Mouse (Mus musculus): Measurements from ENCODE around the gene Rasl11b. TPM values are rescaled to one million over a fixed set of nuclear protein-coding genes. Genes with fewer than 3 reads are reported as not detected.

Rasl11b gene
- total RNA-seq (2021): 10 to 100 TPM; 64.9 to 77.2 TPM

- DNase-seq (ENCODE audit: extremely low spot score in 1 of 2, low spot score in 1 of 2): peak; percentile 91 to 92
These were observed at the start of gene Rasl11b for GRCm38 (mm10) chr5:74194841-74195613. Rasl11b (plus strand) TSS chr5:74195286.

GRCm38 (mm10) chr5:74147631-74148030, 47.5 kb upstream of the Rasl11b start:
- no peak for DNase-seq (ENCODE audit: extremely low spot score in 1 of 2, low spot score in 1 of 2)

GRCm38 (mm10) chr5:74149975-74150374, 45.1 kb upstream of the Rasl11b start:
- DNase-seq (ENCODE audit: extremely low spot score in 1 of 2, low spot score in 1 of 2): no peak

- no peak for DNase-seq (ENCODE audit: extremely low spot score in 1 of 2, low spot score in 1 of 2)
These were observed 43.3 kb upstream of the Rasl11b start for GRCm38 (mm10) chr5:74151774-74152173.

DNA sequence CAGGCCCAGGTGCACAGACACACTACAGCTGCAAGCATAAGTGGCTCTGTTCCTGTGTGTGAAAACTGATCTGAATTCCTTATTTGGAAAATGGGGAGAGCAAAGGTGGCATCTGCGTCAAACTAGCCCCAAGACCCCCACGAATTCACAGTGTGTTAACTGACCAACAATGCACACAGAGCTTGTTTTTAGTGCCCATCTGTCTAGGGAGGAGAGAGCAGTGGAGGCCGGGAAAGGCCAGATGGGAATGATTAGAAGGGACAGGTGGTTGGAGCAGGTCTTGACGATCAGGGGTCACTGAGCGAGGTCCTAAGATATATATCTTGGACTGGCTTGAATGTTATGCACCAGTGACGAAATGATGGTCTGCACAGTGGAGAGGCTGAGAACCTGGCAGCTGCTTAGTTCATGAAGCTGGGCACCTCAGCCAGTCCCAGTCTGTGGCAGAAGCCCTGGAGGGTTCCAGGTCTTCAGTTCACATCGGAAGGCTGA, 39.2 kb upstream of the Rasl11b start:
- no peak for DNase-seq (ENCODE audit: extremely low spot score in 1 of 2, low spot score in 1 of 2)

GRCm38 (mm10) chr5:74158929-74159632, 36.0 kb upstream of the Rasl11b start:
- no peak for DNase-seq (ENCODE audit: extremely low spot score in 1 of 2, low spot score in 1 of 2)

DNA sequence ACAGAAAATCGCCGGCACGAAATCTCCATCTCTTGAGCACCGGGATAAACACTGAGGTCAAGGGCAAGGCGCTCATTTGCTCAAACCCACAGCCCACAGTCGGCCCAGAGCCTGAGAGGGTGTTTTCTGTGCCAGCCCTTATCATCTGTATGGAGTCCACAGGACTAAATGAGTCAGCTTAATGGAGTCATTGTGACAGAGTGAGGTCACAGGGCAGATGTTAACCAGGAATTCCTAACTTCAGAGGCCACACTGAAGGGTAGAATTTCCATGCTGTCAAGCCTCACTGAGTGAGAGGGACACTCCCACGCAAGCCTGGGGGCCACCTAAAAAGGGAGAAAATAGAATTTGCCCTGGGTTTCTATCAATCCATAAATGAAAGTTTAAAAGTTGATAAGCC, 35.2 kb upstream of the Rasl11b start:
- no peak for DNase-seq (ENCODE audit: extremely low spot score in 1 of 2, low spot score in 1 of 2)

DNA sequence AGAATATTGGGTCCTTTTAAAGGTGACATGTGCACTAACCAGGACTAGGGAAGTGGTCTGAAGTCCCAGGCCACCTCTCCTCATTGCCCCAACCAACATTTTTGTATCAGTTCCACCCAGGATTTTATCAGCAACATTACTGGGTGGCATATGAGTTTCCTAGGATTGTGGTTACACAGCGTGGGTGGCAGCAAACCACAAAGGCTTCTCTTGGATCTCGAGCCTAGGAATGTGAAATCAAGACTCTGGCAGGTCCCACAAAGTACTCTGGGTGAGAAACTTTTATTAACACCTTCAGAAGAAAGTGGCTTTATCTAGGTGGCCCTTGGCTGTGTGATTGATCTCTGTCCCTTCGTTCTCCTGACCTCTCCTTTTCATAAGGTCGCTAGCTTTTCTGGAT, 34.7 kb upstream of the Rasl11b start:
- no peak for DNase-seq (ENCODE audit: extremely low spot score in 1 of 2, low spot score in 1 of 2)

GRCm38 (mm10) chr5:74161297-74161926, 33.7 kb upstream of the Rasl11b start:
- DNase-seq (ENCODE audit: extremely low spot score in 1 of 2, low spot score in 1 of 2): no peak

GRCm38 (mm10) chr5:74162013-74162412, 33.1 kb upstream of the Rasl11b start:
- no peak for DNase-seq (ENCODE audit: extremely low spot score in 1 of 2, low spot score in 1 of 2)

- DNase-seq (ENCODE audit: extremely low spot score in 1 of 2, low spot score in 1 of 2): no peak
These were observed 31.9 kb upstream of the Rasl11b start for GRCm38 (mm10) chr5:74163141-74163540.

- DNase-seq (ENCODE audit: extremely low spot score in 1 of 2, low spot score in 1 of 2): no peak
These were observed 30.5 kb upstream of the Rasl11b start for GRCm38 (mm10) chr5:74164547-74164946.

- no peak for DNase-seq (ENCODE audit: extremely low spot score in 1 of 2, low spot score in 1 of 2)
These were observed 28.4 kb upstream of the Rasl11b start for GRCm38 (mm10) chr5:74166642-74167041.

- DNase-seq (ENCODE audit: extremely low spot score in 1 of 2, low spot score in 1 of 2): no peak
These were observed 27.0 kb upstream of the Rasl11b start for GRCm38 (mm10) chr5:74168085-74168484.

DNA sequence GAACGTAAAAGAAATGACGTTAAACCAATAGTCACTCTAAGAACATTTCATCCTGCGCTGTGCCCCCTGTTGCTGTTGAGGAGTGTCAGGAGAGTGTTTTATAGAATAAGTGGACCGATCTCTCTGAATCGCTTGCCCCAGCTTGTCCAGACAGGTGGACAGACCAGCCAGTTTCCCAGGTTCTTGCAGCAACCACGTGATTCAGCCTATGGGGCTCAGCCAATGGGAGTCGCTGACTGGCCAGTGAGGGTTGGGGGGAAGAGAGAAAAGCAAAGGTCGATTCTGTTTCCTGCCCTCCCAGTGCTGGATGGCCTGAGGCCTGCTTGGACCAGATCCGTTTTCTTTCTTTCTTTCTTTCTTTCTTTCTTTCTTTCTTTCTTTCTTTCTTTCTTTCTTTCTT, 23.3 kb upstream of the Rasl11b start:
- DNase-seq (ENCODE audit: extremely low spot score in 1 of 2, low spot score in 1 of 2): no peak

- no peak for DNase-seq (ENCODE audit: extremely low spot score in 1 of 2, low spot score in 1 of 2)
These were observed 22.9 kb upstream of the Rasl11b start for GRCm38 (mm10) chr5:74172208-74172607.

- no peak for DNase-seq (ENCODE audit: extremely low spot score in 1 of 2, low spot score in 1 of 2)
These were observed 21.8 kb upstream of the Rasl11b start for GRCm38 (mm10) chr5:74173162-74173844.

DNA sequence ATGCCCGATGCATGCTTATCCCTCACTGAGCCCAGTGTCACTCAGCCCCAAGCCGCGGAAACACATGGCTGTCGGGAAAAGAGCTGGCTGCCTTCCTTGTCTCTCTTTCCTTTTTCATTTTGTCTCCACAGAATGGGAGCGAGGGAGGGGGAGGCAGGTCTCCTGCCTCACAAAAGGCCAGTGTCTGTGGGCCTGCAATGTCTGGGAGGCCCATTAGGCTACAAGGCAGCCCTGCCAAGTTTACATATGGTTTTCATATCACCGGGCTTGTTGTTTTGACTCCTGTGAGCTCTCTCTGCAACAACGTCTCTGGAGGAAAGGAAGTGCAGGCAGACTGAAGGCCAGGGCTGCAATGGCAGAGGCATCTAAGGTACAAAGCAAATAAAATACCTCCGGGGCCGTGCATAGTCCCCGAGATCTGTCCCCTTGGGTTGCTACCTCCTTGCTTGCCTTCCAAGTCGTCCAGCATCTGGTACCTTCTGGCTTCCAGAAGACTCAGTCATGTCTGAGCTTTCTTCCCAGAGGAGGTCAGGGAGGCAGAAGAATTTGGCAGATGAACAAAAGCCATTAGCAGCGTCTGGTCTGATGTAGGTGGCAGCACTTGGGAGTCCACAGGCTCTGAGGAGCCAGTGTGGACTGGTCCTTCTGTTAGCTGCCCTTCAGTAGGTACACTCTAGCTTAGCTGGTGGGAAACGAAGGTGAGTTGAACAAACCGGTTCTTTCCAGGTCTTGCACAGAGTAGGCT, 19.4 kb upstream of the Rasl11b start:
- DNase-seq (ENCODE audit: extremely low spot score in 1 of 2, low spot score in 1 of 2): no peak

DNA sequence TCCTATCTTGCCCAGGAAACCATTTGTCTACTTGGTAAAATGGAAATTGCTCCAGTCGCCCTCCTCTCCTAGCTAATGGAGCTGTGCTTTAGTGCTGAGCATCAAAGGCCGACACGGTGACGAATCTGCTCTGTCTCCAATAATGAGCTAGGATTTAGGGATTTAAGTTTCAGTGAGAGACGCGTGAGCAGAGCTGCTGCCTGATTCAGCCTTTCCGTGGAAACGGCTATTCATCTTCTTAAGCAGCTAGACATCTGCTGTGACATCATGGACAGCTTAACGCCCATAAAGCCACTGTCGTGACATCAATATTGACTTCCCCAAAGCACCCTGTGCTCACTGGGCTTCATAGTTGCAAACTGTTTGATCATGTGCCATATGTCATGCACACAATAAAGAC, 14.9 kb upstream of the Rasl11b start:
- DNase-seq (ENCODE audit: extremely low spot score in 1 of 2, low spot score in 1 of 2): no peak

GRCm38 (mm10) chr5:74183118-74183517, 12.0 kb upstream of the Rasl11b start:
- DNase-seq (ENCODE audit: extremely low spot score in 1 of 2, low spot score in 1 of 2): peak in 1 of 2 experiments; percentile 33

Data from layer of hippocampus, postnatal 25 days (tissue).